Mouse (Mus musculus): ENCODE data around the gene Pemt. TPM values are rescaled to one million over a fixed set of nuclear protein-coding genes. Genes with fewer than 3 reads are reported as not detected.

Gene Pemt
- polyA plus RNA-seq, 1 experiment from 2014 or later = 7.7 TPM

DNA sequence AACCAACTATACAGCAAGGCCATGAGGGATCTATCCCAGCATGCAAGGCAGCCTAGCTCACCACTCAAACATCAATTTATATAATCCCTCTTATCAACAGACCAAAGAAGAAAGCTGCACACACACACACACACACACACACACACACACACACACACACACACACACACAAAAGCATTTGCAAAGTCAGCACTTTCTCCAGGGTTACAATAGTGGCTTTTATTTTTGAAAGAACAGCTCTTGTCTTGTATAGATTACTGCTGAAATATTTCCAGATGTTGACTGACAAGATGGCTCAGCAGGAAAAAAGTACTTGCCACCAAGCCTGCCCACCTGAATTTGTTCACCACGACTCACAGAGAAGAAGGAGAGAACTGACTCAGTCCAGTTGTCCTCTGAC, 19.0 kb upstream of the Pemt start:
- no peaks in the 10 kb centered on the region for H3K4me1 ChIP-seq (replicated peaks; ENCODE audit: control insufficient read depth, insufficient read depth, low read length)
- ATAC-seq (replicated peaks; ENCODE audit: low FRiP score) = no peak
- DNase-seq (ENCODE audit: low spot score) = no peak
- no peaks in the 10 kb centered on the region for H3K36me3 ChIP-seq (ENCODE audit: control insufficient read depth, insufficient read depth, low read length)
- H3K9me3 ChIP-seq (ENCODE audit: control insufficient read depth, low read length) = no peaks in the 10 kb centered on the region
- no peaks in the 10 kb centered on the region; the same call in 1 of the 2 replicates for H3K27me3 ChIP-seq (ENCODE audit: control insufficient read depth, insufficient read depth, low read length)
- H3K27ac ChIP-seq (ENCODE audit: low read depth, low read length) = no peak overlapping the region
- 73% methylated on average over 1 of the region's 1 CpGs for WGBS
- no peak overlapping the region for H3K9ac ChIP-seq (ENCODE audit: low read length)
- H3K4me2 ChIP-seq (ENCODE audit: low read depth, low read length, severe bottlenecking) = no peak overlapping the region
- H3K4me3 ChIP-seq (ENCODE audit: low read depth, low read length) = no peak overlapping the region

- WGBS = 78% methylated on average over 4 of the region's 4 CpGs
Observed at GRCm38 (mm10) chr11:60061504-60062006, 15.3 kb upstream of the Pemt start.

GRCm38 (mm10) chr11:60060026-60060425, 13.7 kb upstream of the Pemt start:
- no peaks in the 10 kb centered on the region for H3K36me3 ChIP-seq (ENCODE audit: control insufficient read depth, insufficient read depth, low read length)
- no peak overlapping the region for H3K9ac ChIP-seq (ENCODE audit: low read length)
- no peaks in the 10 kb centered on the region for H3K27me3 ChIP-seq (ENCODE audit: control insufficient read depth, insufficient read depth, low read length)
- no peak for ATAC-seq (replicated peaks; ENCODE audit: low FRiP score)
- DNase-seq (ENCODE audit: low spot score) = no peak
- no peak overlapping the region for H3K27ac ChIP-seq (ENCODE audit: low read depth, low read length)
- no peaks in the 10 kb centered on the region for H3K9me3 ChIP-seq (ENCODE audit: control insufficient read depth, low read length)
- H3K4me1 ChIP-seq (replicated peaks; ENCODE audit: control insufficient read depth, insufficient read depth, low read length) = no peaks in the 10 kb centered on the region
- no peak overlapping the region for H3K4me2 ChIP-seq (ENCODE audit: low read depth, low read length, severe bottlenecking)
- no peak overlapping the region for H3K4me3 ChIP-seq (ENCODE audit: low read depth, low read length)
- 93% methylated on average over 2 of the region's 2 CpGs for WGBS

More at GRCm38 (mm10) chr11:60061504-60062006, 15.3 kb upstream of the Pemt start:
- no peaks in the 10 kb centered on the region for H3K4me1 ChIP-seq (replicated peaks; ENCODE audit: control insufficient read depth, insufficient read depth, low read length)
- H3K27ac ChIP-seq (ENCODE audit: low read depth, low read length) = no peak overlapping the region
- no peaks in the 10 kb centered on the region for H3K9me3 ChIP-seq (ENCODE audit: control insufficient read depth, low read length)
- DNase-seq (ENCODE audit: low spot score) (no peak), ATAC-seq (replicated peaks; ENCODE audit: low FRiP score) (no peak)
- no peaks in the 10 kb centered on the region for H3K36me3 ChIP-seq (ENCODE audit: control insufficient read depth, insufficient read depth, low read length)
- H3K27me3 ChIP-seq (ENCODE audit: control insufficient read depth, insufficient read depth, low read length) = no peaks in the 10 kb centered on the region
- H3K4me2 ChIP-seq (ENCODE audit: low read depth, low read length, severe bottlenecking) = no peak overlapping the region
- no peak overlapping the region for H3K9ac ChIP-seq (ENCODE audit: low read length)
- no peak overlapping the region for H3K4me3 ChIP-seq (ENCODE audit: low read depth, low read length)

DNA sequence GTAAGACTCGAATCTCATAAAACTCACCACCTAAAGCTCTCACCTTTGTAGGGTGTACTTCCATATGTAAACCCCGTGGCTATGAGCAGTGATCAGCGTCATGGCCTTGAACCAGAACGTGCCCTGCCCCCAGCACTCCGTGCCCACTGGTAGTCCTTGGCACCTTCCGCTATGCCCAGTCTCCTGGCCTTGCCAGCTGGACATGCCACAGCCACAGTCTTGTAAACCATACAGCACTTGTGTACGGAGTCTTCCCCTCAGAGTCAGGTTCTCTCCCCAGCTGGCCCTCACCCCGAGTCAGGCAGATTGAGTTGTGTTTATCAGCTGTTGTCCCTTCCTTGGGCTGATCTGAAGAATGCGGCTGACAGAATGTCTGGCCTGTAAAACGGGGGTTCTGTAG, 12.2 kb upstream of the Pemt start:
- H3K4me2 ChIP-seq (ENCODE audit: low read depth, low read length, severe bottlenecking) = no peak overlapping the region
- H3K4me1 ChIP-seq (replicated peaks; ENCODE audit: control insufficient read depth, insufficient read depth, low read length) = no peaks in the 10 kb centered on the region
- no peak overlapping the region for H3K9ac ChIP-seq (ENCODE audit: low read length)
- H3K27me3 ChIP-seq (ENCODE audit: control insufficient read depth, insufficient read depth, low read length) = no peaks in the 10 kb centered on the region
- ATAC-seq (replicated peaks; ENCODE audit: low FRiP score) (no peak), DNase-seq (ENCODE audit: low spot score) (no peak)
- WGBS = 86% methylated on average over 10 of the region's 10 CpGs
- no peak overlapping the region for H3K4me3 ChIP-seq (ENCODE audit: low read depth, low read length)
- H3K36me3 ChIP-seq (ENCODE audit: control insufficient read depth, insufficient read depth, low read length) = no peaks in the 10 kb centered on the region
- no peaks in the 10 kb centered on the region for H3K9me3 ChIP-seq (ENCODE audit: control insufficient read depth, low read length)
- H3K27ac ChIP-seq (ENCODE audit: low read depth, low read length) = no peak overlapping the region

- H3K9ac ChIP-seq (ENCODE audit: low read length) = no peak overlapping the region
- H3K4me2 ChIP-seq (ENCODE audit: low read depth, low read length, severe bottlenecking) = no peak overlapping the region
- no peaks in the 10 kb centered on the region for H3K36me3 ChIP-seq (ENCODE audit: control insufficient read depth, insufficient read depth, low read length)
- no peaks in the 10 kb centered on the region for H3K4me1 ChIP-seq (replicated peaks; ENCODE audit: control insufficient read depth, insufficient read depth, low read length)
- no peaks in the 10 kb centered on the region for H3K9me3 ChIP-seq (ENCODE audit: control insufficient read depth, low read length)
- ATAC-seq (replicated peaks; ENCODE audit: low FRiP score) (no peak), DNase-seq (ENCODE audit: low spot score) (no peak)
- H3K27me3 ChIP-seq (ENCODE audit: control insufficient read depth, insufficient read depth, low read length) = no peaks in the 10 kb centered on the region
- WGBS = 79% methylated on average over 2 of the region's 2 CpGs
- H3K4me3 ChIP-seq (ENCODE audit: low read depth, low read length) = no peak overlapping the region
- no peak overlapping the region for H3K27ac ChIP-seq (ENCODE audit: low read depth, low read length)
Observed at GRCm38 (mm10) chr11:60057987-60058386, 11.7 kb upstream of the Pemt start.

DNA sequence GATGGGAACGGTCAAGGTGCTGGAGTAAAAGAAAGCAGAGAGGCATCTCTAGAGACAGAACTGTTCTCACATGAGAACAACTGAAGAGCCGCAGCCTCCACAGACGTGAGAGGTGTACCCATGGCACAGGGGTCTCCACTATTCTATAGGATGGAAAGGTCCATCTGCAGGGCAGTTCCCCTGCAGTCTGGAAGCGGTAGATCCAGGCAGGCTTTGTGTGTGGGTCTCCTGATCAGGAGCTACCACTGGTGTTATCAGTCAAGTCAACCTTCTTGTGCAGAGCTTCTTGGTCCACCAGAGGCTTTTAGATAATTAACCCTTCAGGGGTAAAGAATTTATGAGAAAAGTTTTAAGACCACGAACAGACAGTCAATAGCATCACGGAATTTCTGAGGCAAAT, 10.2 kb upstream of the Pemt start:
- ATAC-seq (replicated peaks; ENCODE audit: low FRiP score) = no peak
- H3K27me3 ChIP-seq (ENCODE audit: control insufficient read depth, insufficient read depth, low read length) = no peaks in the 10 kb centered on the region
- WGBS = 81% methylated on average over 6 of the region's 6 CpGs

GRCm38 (mm10) chr11:60048841-60049240, 2.6 kb upstream of the Pemt start:
- 92% methylated on average over 2 of the region's 2 CpGs for WGBS
- no peak overlapping the region for H3K9ac ChIP-seq (ENCODE audit: low read length)
- H3K9me3 ChIP-seq (ENCODE audit: control insufficient read depth, low read length) = no peaks in the 10 kb centered on the region
- H3K4me3 ChIP-seq (ENCODE audit: low read depth, low read length) = no peak overlapping the region
- H3K27ac ChIP-seq (ENCODE audit: low read depth, low read length) = no peak overlapping the region
- ATAC-seq (replicated peaks; ENCODE audit: low FRiP score) (no peak), DNase-seq (ENCODE audit: low spot score) (no peak)
- H3K36me3 ChIP-seq (ENCODE audit: control insufficient read depth, insufficient read depth, low read length) = no peaks in the 10 kb centered on the region
- H3K4me1 ChIP-seq (replicated peaks; ENCODE audit: control insufficient read depth, insufficient read depth, low read length) = peaks cover 6% of the 10 kb centered on the region; the same call in 1 of the 2 replicates
- no peak overlapping the region for H3K4me2 ChIP-seq (ENCODE audit: low read depth, low read length, severe bottlenecking)
- H3K27me3 ChIP-seq (ENCODE audit: control insufficient read depth, insufficient read depth, low read length) = no peaks in the 10 kb centered on the region

More for the DNA sequence above, 10.2 kb upstream of the Pemt start:
- DNase-seq (ENCODE audit: low spot score) = no peak
- no peak overlapping the region for H3K4me3 ChIP-seq (ENCODE audit: low read depth, low read length)
- H3K4me2 ChIP-seq (ENCODE audit: low read depth, low read length, severe bottlenecking) = no peak overlapping the region
- H3K9me3 ChIP-seq (ENCODE audit: control insufficient read depth, low read length) = no peaks in the 10 kb centered on the region
- no peaks in the 10 kb centered on the region for H3K36me3 ChIP-seq (ENCODE audit: control insufficient read depth, insufficient read depth, low read length)
- no peaks in the 10 kb centered on the region for H3K4me1 ChIP-seq (replicated peaks; ENCODE audit: control insufficient read depth, insufficient read depth, low read length)
- H3K9ac ChIP-seq (ENCODE audit: low read length) = no peak overlapping the region
- H3K27ac ChIP-seq (ENCODE audit: low read depth, low read length) = no peak overlapping the region

- Histone ChIP-seq H3K4me1 (replicated peaks; ENCODE audit: control insufficient read depth, insufficient read depth, low read length) (peaks cover 6% of the 10 kb centered on the region; the same call in 1 of the 2 replicates), H3K27me3 (ENCODE audit: control insufficient read depth, insufficient read depth, low read length) (no peaks in the 10 kb centered on the region), H3K9ac (ENCODE audit: low read length) (peak overlapping the region; percentile 56), H3K9me3 (ENCODE audit: control insufficient read depth, low read length) (no peaks in the 10 kb centered on the region), H3K36me3 (ENCODE audit: control insufficient read depth, insufficient read depth, low read length) (no peaks in the 10 kb centered on the region), H3K27ac (ENCODE audit: low read depth, low read length) (no peak overlapping the region), H3K4me2 (ENCODE audit: low read depth, low read length, severe bottlenecking) (peak overlapping the region; percentile 53), H3K4me3 (ENCODE audit: low read depth, low read length) (peak overlapping the region; percentile 40)
- peak; percentile 53 for DNase-seq (ENCODE audit: low spot score)
- peak; percentile 40; the same call in 1 of the 2 replicates for ATAC-seq (replicated peaks; ENCODE audit: low FRiP score)
- 12% methylated on average over 3 of the region's 3 CpGs for WGBS
Observed at GRCm38 (mm10) chr11:60045676-60046057, 622 bp downstream of the Pemt start.

DNA sequence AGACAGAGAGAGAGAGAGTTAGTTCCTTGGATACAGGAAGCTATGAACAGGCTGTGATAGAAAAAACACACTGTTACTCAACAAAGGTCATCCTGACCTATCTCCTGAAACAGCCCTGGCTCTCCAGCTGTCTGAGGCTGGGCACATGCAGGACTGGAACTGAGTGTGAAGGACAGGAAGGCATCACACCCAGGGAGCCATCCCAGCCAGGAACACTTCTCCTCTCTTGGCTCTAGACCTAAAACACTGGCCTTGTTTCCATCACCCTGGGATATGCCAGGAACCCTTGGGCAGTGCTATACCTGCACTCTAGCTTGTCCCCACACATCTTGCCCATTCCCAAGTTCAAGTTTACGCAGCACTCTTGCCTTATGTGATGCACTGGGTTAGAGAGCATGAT, 1.5 kb downstream of the Pemt start:
- H3K27me3 ChIP-seq (ENCODE audit: control insufficient read depth, insufficient read depth, low read length) = no peaks in the 10 kb centered on the region
- H3K9ac ChIP-seq (ENCODE audit: low read length) = no peak overlapping the region
- H3K9me3 ChIP-seq (ENCODE audit: control insufficient read depth, low read length) = no peaks in the 10 kb centered on the region
- H3K4me1 ChIP-seq (replicated peaks; ENCODE audit: control insufficient read depth, insufficient read depth, low read length) = peaks cover 6% of the 10 kb centered on the region; the same call in 1 of the 2 replicates
- H3K4me2 ChIP-seq (ENCODE audit: low read depth, low read length, severe bottlenecking) = no peak overlapping the region
- 94% methylated on average over 1 of the region's 1 CpGs for WGBS
- H3K4me3 ChIP-seq (ENCODE audit: low read depth, low read length) = no peak overlapping the region
- no peak for ATAC-seq (replicated peaks; ENCODE audit: low FRiP score)
- no peak overlapping the region for H3K27ac ChIP-seq (ENCODE audit: low read depth, low read length)
- no peak for DNase-seq (ENCODE audit: low spot score)
- H3K36me3 ChIP-seq (ENCODE audit: control insufficient read depth, insufficient read depth, low read length) = no peaks in the 10 kb centered on the region
